Mouse (Mus musculus) left cerebral cortex, adult 18-20 months (tissue): ENCODE results near the gene Olfr732. TPM values are rescaled to one million over a fixed set of nuclear protein-coding genes. Genes with fewer than 3 reads are reported as not detected.

Experiments
- DNase-seq, 2 experiments: peaks; one replicate each; pipeline ENCODE4 v3.0.0; 2021 to 2022; ENCODE audit warnings: low spot score in 2 of 2, mixed read lengths in 1 of 2
- long read RNA-seq, 2 experiments: library from polyadenylated mRNA; stranded (forward); transcript quantifications; one replicate each; pipeline ENCODE4 v2.0.0; 2021
- total RNA-seq, 2 experiments: library from RNA; stranded (reverse); gene quantifications; 2 replicates each; pipeline ENCODE4 v1.2.3; 2021

Gene Olfr732
- not detected for total RNA-seq
- long read RNA-seq, experiment 1: 0 reads
- long read RNA-seq, experiment 2: 0 reads

DNA sequence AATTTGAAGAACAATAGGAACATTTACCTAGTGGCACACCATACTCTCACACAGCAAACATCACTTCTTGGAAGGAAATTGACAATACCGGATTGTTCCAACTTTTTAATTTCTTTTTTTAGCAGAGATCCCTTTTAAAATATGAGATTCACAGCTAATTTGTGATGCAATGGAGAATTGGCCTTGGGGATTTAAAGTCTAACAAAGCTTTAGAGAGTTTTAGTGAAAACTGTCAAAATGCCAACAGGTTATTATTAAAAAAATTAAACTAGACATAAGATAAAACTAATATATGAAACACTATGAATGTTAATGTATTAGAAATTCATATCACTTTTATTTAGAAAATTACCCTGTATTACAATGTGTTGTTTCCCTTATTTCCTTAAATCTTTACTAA lies at the start of gene Olfr732:
Gene Olfr732, minus strand, starts transcription at position 101 of the 400 bp plus-strand sequence.
- DNase-seq: no peak

DNA sequence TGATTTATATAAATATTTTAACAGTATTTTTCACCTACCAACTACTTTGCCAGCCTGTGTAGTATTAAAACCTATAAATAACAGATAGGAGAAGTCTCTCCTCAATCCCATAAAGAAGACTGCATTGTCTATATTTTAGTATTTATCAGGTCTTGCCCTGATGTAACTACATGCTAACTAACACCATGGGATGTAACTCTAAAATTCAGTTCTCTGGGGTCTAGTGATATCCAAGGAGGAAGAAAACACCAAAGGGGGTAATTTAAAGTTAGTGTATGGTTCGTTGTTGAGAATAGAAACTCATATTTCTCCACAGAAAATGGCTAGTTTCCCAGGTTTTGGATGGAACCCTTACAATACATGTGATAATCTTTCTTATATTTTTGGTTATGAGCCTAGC lies 42.7 kb upstream of the Olfr732 start, which contains the start of gene Olfr734:
Gene Olfr734, minus strand, starts transcription at position 101 of the 400 bp plus-strand sequence.
- no peak for DNase-seq

DNA sequence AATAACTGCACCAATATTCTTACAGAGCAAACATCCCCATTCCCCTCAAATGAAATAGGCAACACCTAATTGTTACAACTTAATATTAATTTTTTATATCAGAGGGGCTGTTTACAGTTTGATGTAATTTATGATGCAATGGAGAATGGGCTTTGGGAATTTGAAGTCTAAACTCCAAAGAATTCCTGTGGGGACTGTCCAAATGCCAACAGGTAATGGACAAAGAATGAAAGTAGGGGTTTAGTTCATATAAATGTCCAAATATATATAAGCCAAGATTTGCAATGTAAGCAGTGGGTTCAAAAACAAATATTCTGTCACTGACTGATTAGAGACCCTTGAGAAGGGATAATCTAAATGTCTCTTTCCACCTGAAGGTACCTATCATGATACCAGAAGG lies 17.4 kb upstream of the Olfr732 start, which contains the start of gene Olfr733:
Gene Olfr733, minus strand, starts transcription at position 101 of the 400 bp plus-strand sequence.
- DNase-seq: no peak

DNA sequence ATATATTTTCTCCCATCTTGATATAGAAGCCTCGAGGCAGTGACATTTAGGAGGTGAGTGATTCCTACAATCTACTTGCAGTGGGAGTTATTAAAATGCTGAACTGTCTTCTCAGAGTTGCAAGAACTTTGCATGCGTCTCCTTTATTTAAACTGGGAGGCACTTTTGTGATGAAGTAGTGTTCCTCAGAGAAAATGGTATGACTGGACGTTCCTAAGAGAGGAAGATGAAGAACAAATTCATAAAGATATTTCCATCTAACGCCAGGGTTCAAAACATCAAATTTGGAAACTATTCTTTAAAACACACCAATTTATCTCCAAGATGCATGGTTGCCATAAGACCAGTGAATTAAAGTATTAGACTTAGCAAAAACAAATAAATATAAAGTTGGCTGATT lies 42.2 kb downstream of the Olfr732 start, which contains the start of gene Olfr731:
Gene Olfr731, minus strand, starts transcription at position 101 of the 400 bp plus-strand sequence.
- no peak for DNase-seq

Other genes starting within 250 kb of the Olfr732 start
- gene Olfr725, start 243.8 kb downstream of the Olfr732 start, total RNA-seq: not detected
- not detected for gene Olfr726, start 193.3 kb downstream of the Olfr732 start, total RNA-seq
- not detected for gene Olfr727, start 161.0 kb downstream of the Olfr732 start, total RNA-seq
- not detected for gene Olfr728, start 141.5 kb downstream of the Olfr732 start, total RNA-seq
- not detected for gene Olfr729, start 131.3 kb downstream of the Olfr732 start, total RNA-seq
- gene Olfr730, start 96.0 kb downstream of the Olfr732 start, total RNA-seq: not detected
- not detected for gene Olfr731, start 42.3 kb downstream of the Olfr732 start, total RNA-seq
- not detected for gene Olfr733, start 17.3 kb upstream of the Olfr732 start, total RNA-seq
- gene Olfr734, start 42.6 kb upstream of the Olfr732 start, total RNA-seq: not detected
- not detected for gene Olfr735, start 64.7 kb upstream of the Olfr732 start, total RNA-seq
- not detected for gene Tlr11, start 73.7 kb upstream of the Olfr732 start, total RNA-seq
- gene Olfr736, start 97.0 kb upstream of the Olfr732 start, total RNA-seq: not detected
- gene Olfr738, start 123.4 kb upstream of the Olfr732 start, total RNA-seq: not detected
- gene Olfr739, start 134.4 kb upstream of the Olfr732 start, total RNA-seq: not detected
- not detected for gene Olfr740, start 161.3 kb upstream of the Olfr732 start, total RNA-seq
- not detected for gene Olfr741, start 188.5 kb upstream of the Olfr732 start, total RNA-seq
- gene Olfr742, start 219.4 kb upstream of the Olfr732 start, total RNA-seq: not detected
- not detected for gene Olfr743, start 237.6 kb upstream of the Olfr732 start, total RNA-seq